Mouse (Mus musculus): ENCODE results near the gene Rph3a. TPM values are rescaled to one million over a fixed set of nuclear protein-coding genes. Genes with fewer than 3 reads are reported as not detected.

The Rph3a gene
- polyA plus RNA-seq (2014; fragmentation: Nextera tagmentation; extraction: Ambion mirVana), result 0.57 and 1.4 TPM in 2 replicates

DNA sequence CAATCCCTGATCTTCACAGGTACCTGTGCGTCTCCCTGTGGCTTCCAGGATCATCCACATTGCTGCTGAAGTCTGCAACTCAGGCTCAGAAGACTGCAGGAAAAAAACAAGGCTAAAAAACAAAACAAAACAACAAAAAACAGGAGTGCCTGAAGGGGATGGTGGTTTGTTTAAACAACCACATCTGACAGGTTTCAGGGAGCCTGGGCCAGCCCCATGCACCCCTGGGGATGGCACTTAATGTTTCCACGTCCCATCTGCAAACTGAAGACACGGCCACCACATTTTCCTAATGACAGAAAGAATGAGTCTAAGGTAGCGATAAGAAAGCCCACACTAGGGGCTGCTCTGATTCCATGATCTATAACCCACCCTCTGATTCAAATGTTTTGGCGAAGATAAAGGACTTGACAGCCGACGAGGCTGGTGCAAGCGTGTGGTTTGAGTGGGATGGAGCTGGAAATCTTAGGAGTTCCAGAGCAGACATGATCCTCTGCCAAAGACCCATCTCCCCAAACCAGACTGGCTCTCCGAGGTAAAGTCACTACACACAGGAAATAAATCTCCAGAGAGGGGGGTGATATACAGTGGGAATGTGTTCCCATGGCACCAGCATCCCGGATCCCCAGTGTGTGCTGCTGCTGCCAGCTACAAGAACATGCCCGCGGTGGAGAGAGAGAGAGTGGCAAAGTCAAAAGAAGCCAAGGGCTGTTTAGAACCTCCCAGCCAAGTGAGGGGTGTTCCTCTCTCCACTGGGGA lies at the start of gene Rph3a:
Gene Rph3a, minus strand, starts transcription at position 282 of the 759 bp plus-strand sequence.
- Histone ChIP-seq H3K4me2 (peak within 1 kb of the TSS; percentile 44), H3K9ac (ENCODE audit: low read length) (0 out of 2 replicates have a peak within 1 kb of the TSS, but pooled peaks have one; percentile 39), H3K27me3 (ENCODE audit: control insufficient read depth, insufficient read depth, low read length) (peaks cover 4% of the 10 kb centered on the region), H3K9me3 (ENCODE audit: control insufficient read depth, low read length) (no peaks in the 10 kb centered on the region), H3K4me3 (ENCODE audit: low read depth, low read length) (peak within 1 kb of the TSS; percentile 17; the same call in 1 of the 2 replicates), H3K4me1 (ENCODE audit: control insufficient read depth, insufficient read depth, low read length) (0 out of 2 replicates have a peak, but pooled peaks cover 2% of the 10 kb centered on the region), H3K27ac (ENCODE audit: low read depth, low read length) (no peak within 1 kb of the TSS), H3K36me3 (ENCODE audit: control insufficient read depth, insufficient read depth, low read length) (no peaks in the 10 kb centered on the region)
- ATAC-seq (ENCODE audit: low FRiP score) (no peak), DNase-seq (ENCODE audit: low spot score, missing footprints) (no peak)
- whole genome bisulfite sequencing, result 72% methylated on average over 12 of the region's 12 CpGs

GRCm38 (mm10) chr5:121058261-121058660 lies 48.4 kb upstream of the Rph3a start:
- no peak overlapping the region for H3K4me3 ChIP-seq (ENCODE audit: low read depth, low read length)
- H3K4me1 ChIP-seq (ENCODE audit: control insufficient read depth, insufficient read depth, low read length), result no peaks in the 10 kb centered on the region; the same call in 1 of the 2 replicates
- WGBS, result 91% methylated on average over 11 of the region's 11 CpGs
- H3K9me3 ChIP-seq (ENCODE audit: control insufficient read depth, low read length), result no peaks in the 10 kb centered on the region
- no peaks in the 10 kb centered on the region for H3K36me3 ChIP-seq (ENCODE audit: control insufficient read depth, insufficient read depth, low read length)
- ATAC-seq (ENCODE audit: low FRiP score) (no peak), DNase-seq (ENCODE audit: low spot score, missing footprints) (no peak)
- no peak overlapping the region for H3K4me2 ChIP-seq
- H3K27me3 ChIP-seq (ENCODE audit: control insufficient read depth, insufficient read depth, low read length), result no peaks in the 10 kb centered on the region
- no peak overlapping the region for H3K9ac ChIP-seq (ENCODE audit: low read length)
- H3K27ac ChIP-seq (ENCODE audit: low read depth, low read length), result no peak overlapping the region

DNA sequence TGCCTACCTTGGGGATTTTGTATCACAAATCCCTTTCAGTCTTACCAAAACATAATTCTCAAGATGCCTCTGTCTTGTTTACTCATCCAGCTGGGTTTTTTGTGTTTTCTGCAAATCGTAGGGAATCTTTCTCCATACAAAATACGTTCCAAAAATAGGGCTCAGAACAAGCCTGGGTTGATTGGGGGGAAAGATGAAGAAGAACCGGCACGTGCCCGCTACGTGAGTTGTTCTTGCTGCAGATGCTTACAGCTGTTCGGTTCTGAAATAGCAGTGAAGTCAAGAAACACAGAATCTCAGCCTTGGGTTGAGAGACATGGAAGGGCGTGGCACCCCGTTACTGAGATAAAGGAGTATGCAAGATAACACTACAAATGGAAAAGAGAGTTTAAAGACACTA lies 44.0 kb upstream of the Rph3a start:
- no peak overlapping the region for H3K27ac ChIP-seq (ENCODE audit: low read depth, low read length)
- no peak overlapping the region for H3K4me3 ChIP-seq (ENCODE audit: low read depth, low read length)
- WGBS, result 86% methylated on average over 9 of the region's 9 CpGs
- no peak overlapping the region for H3K9ac ChIP-seq (ENCODE audit: low read length)
- H3K27me3 ChIP-seq (ENCODE audit: control insufficient read depth, insufficient read depth, low read length), result no peaks in the 10 kb centered on the region
- no peaks in the 10 kb centered on the region for H3K4me1 ChIP-seq (ENCODE audit: control insufficient read depth, insufficient read depth, low read length)
- DNase-seq (ENCODE audit: low spot score, missing footprints), result no peak
- no peaks in the 10 kb centered on the region for H3K36me3 ChIP-seq (ENCODE audit: control insufficient read depth, insufficient read depth, low read length)
- no peak for ATAC-seq (ENCODE audit: low FRiP score)
- H3K9me3 ChIP-seq (ENCODE audit: control insufficient read depth, low read length), result no peaks in the 10 kb centered on the region
- no peak overlapping the region for H3K4me2 ChIP-seq

DNA sequence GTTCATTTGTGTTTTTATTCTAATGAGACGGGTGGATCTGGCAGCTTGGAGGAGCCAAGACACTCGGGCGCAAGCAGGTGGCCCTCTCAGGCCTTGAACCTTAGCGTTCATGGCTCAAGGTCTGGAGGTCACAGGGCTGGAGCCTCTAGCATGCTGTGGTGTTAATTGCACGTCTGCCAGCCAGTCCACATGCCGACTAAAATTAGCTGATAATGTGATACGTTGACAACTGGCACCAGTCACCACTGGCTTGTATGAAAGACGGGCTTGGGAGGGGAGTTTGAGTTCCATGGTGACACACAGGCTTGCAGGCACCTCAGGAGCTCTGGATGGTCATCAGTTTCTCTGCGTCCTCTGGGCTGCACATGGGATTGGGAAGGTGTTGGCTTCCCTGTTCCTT lies 31.9 kb upstream of the Rph3a start:
- no peaks in the 10 kb centered on the region for H3K36me3 ChIP-seq (ENCODE audit: control insufficient read depth, insufficient read depth, low read length)
- H3K9me3 ChIP-seq (ENCODE audit: control insufficient read depth, low read length), result no peaks in the 10 kb centered on the region
- no peak for DNase-seq (ENCODE audit: low spot score, missing footprints)
- WGBS, result 78% methylated on average over 9 of the region's 9 CpGs
- ATAC-seq (ENCODE audit: low FRiP score), result no peak
- no peak overlapping the region for H3K4me3 ChIP-seq (ENCODE audit: low read depth, low read length)
- no peak overlapping the region for H3K27ac ChIP-seq (ENCODE audit: low read depth, low read length)
- H3K9ac ChIP-seq (ENCODE audit: low read length), result no peak overlapping the region
- H3K4me1 ChIP-seq (ENCODE audit: control insufficient read depth, insufficient read depth, low read length), result no peaks in the 10 kb centered on the region
- H3K4me2 ChIP-seq, result no peak overlapping the region
- no peaks in the 10 kb centered on the region for H3K27me3 ChIP-seq (ENCODE audit: control insufficient read depth, insufficient read depth, low read length)

- Histone ChIP-seq H3K27me3 (ENCODE audit: control insufficient read depth, insufficient read depth, low read length) (no peaks in the 10 kb centered on the region), H3K36me3 (ENCODE audit: control insufficient read depth, insufficient read depth, low read length) (no peaks in the 10 kb centered on the region), H3K27ac (ENCODE audit: low read depth, low read length) (no peak overlapping the region), H3K4me1 (ENCODE audit: control insufficient read depth, insufficient read depth, low read length) (no peaks in the 10 kb centered on the region), H3K9ac (ENCODE audit: low read length) (no peak overlapping the region), H3K9me3 (ENCODE audit: control insufficient read depth, low read length) (no peaks in the 10 kb centered on the region), H3K4me3 (ENCODE audit: low read depth, low read length) (no peak overlapping the region), H3K4me2 (no peak overlapping the region)
- ATAC-seq (ENCODE audit: low FRiP score) (no peak), DNase-seq (ENCODE audit: low spot score, missing footprints) (no peak)
- 79% methylated on average over 9 of the region's 9 CpGs for WGBS
These were observed 29.6 kb upstream of the Rph3a start for GRCm38 (mm10) chr5:121039465-121039864.

GRCm38 (mm10) chr5:121030161-121030560 lies 20.3 kb upstream of the Rph3a start:
- H3K27ac ChIP-seq (ENCODE audit: low read depth, low read length), result no peak overlapping the region
- DNase-seq (ENCODE audit: low spot score, missing footprints) (no peak), ATAC-seq (ENCODE audit: low FRiP score) (no peak)
- no peak overlapping the region for H3K4me2 ChIP-seq
- H3K4me1 ChIP-seq (ENCODE audit: control insufficient read depth, insufficient read depth, low read length), result no peaks in the 10 kb centered on the region
- H3K9ac ChIP-seq (ENCODE audit: low read length), result no peak overlapping the region
- 93% methylated on average over 9 of the region's 9 CpGs for WGBS
- no peak overlapping the region for H3K4me3 ChIP-seq (ENCODE audit: low read depth, low read length)
- H3K27me3 ChIP-seq (ENCODE audit: control insufficient read depth, insufficient read depth, low read length), result no peaks in the 10 kb centered on the region
- no peaks in the 10 kb centered on the region for H3K36me3 ChIP-seq (ENCODE audit: control insufficient read depth, insufficient read depth, low read length)
- H3K9me3 ChIP-seq (ENCODE audit: control insufficient read depth, low read length), result no peaks in the 10 kb centered on the region

DNA sequence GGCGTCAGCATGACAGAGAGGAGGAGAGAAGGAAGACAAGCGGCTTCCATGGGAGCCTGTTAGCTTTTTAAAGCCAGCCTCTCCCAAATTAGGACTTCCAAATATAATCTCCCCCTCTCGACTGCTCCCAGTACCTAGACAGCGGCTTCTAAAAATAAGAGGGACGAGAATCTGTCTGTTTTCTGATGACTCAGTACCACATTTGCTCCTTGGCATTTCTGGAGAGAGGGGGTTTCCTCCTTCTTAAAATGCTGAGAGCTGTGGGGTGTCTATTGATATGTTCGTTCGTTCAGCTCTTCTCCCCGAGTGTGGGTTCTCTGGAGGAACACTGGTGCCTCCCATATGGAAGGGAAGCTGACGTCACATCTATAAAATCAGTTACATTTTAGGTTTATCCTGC lies 9.6 kb upstream of the Rph3a start:
- H3K36me3 ChIP-seq (ENCODE audit: control insufficient read depth, insufficient read depth, low read length), result no peaks in the 10 kb centered on the region
- H3K4me3 ChIP-seq (ENCODE audit: low read depth, low read length), result no peak overlapping the region
- H3K27ac ChIP-seq (ENCODE audit: low read depth, low read length), result no peak overlapping the region
- DNase-seq (ENCODE audit: low spot score, missing footprints), result no peak
- H3K27me3 ChIP-seq (ENCODE audit: control insufficient read depth, insufficient read depth, low read length), result no peaks in the 10 kb centered on the region
- 81% methylated on average over 9 of the region's 9 CpGs for WGBS
- ATAC-seq (ENCODE audit: low FRiP score), result no peak
- H3K9ac ChIP-seq (ENCODE audit: low read length), result no peak overlapping the region
- H3K4me1 ChIP-seq (ENCODE audit: control insufficient read depth, insufficient read depth, low read length), result no peaks in the 10 kb centered on the region
- no peaks in the 10 kb centered on the region for H3K9me3 ChIP-seq (ENCODE audit: control insufficient read depth, low read length)
- H3K4me2 ChIP-seq, result no peak overlapping the region

DNA sequence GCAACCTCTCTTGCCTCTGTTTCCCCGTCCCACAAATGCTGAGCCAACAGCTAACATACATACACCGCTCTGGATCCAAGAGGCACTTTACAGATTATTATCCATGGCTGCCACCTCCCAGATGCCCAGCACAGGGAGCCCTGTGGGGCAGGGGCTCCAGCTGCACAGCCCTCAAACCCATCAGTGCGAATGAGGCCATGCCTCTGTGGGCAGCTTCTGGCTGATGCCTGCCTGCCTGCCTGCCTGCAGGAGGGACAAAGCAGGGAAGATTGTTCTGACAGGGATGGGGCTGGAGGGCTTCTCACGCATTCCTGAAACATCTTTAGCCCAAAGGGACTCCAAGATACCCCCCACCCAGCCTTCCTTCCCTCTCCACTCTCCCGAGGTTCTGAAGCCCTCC lies 7.8 kb upstream of the Rph3a start:
- WGBS, result 72% methylated on average over 5 of the region's 5 CpGs
- no peaks in the 10 kb centered on the region for H3K4me1 ChIP-seq (ENCODE audit: control insufficient read depth, insufficient read depth, low read length)

DNA sequence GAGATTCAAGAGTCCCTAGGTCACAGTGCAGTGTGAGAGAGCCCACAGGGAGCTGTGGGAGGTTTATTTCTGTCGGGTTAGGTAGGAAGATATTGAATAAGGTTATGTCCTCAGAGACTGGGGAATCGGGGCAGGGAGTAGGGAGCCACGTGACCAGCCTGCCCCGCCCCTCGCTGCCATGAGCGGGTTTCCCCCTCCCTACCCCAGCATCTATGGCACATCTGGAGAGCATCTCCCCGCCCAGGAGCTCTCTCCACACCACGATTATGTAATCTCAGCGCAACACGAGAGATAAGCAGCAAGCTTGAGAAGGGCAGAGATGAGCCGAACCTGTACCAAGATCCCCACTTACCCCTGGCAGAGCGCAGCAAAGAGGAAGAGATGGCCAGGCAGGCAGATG lies 6.5 kb upstream of the Rph3a start:
- H3K27ac ChIP-seq (ENCODE audit: low read depth, low read length), result no peak overlapping the region
- H3K4me3 ChIP-seq (ENCODE audit: low read depth, low read length), result no peak overlapping the region
- ATAC-seq (ENCODE audit: low FRiP score), result no peak
- no peaks in the 10 kb centered on the region for H3K9me3 ChIP-seq (ENCODE audit: control insufficient read depth, low read length)
- DNase-seq (ENCODE audit: low spot score, missing footprints), result no peak
- no peak overlapping the region for H3K4me2 ChIP-seq
- no peaks in the 10 kb centered on the region for H3K27me3 ChIP-seq (ENCODE audit: control insufficient read depth, insufficient read depth, low read length)
- H3K9ac ChIP-seq (ENCODE audit: low read length), result no peak overlapping the region
- WGBS, result 34% methylated on average over 12 of the region's 12 CpGs
- H3K4me1 ChIP-seq (ENCODE audit: control insufficient read depth, insufficient read depth, low read length), result no peaks in the 10 kb centered on the region
- H3K36me3 ChIP-seq (ENCODE audit: control insufficient read depth, insufficient read depth, low read length), result no peaks in the 10 kb centered on the region

More for the DNA sequence above, 7.8 kb upstream of the Rph3a start:
- DNase-seq (ENCODE audit: low spot score, missing footprints) (no peak), ATAC-seq (ENCODE audit: low FRiP score) (no peak)
- H3K4me2 ChIP-seq, result no peak overlapping the region
- no peaks in the 10 kb centered on the region for H3K9me3 ChIP-seq (ENCODE audit: control insufficient read depth, low read length)
- H3K4me3 ChIP-seq (ENCODE audit: low read depth, low read length), result no peak overlapping the region
- H3K27ac ChIP-seq (ENCODE audit: low read depth, low read length), result no peak overlapping the region
- H3K9ac ChIP-seq (ENCODE audit: low read length), result no peak overlapping the region
- H3K36me3 ChIP-seq (ENCODE audit: control insufficient read depth, insufficient read depth, low read length), result no peaks in the 10 kb centered on the region
- H3K27me3 ChIP-seq (ENCODE audit: control insufficient read depth, insufficient read depth, low read length), result no peaks in the 10 kb centered on the region
